Mouse (Mus musculus) frontal cortex, postnatal 14 days (tissue): ENCODE measurements around the gene Slc22a15.

ENCODE experiments used
- DNase-seq, 2 experiments: peaks; one replicate each; pipeline ENCODE4 v3.0.0; 2022; ENCODE audit warnings: low spot score in 2 of 2

The Slc22a15 gene

GRCm38 (mm10) chr3:101916525-101916924 is 7.7 kb downstream of the Slc22a15 start:
- DNase-seq: no peak

- no peak for DNase-seq
Measured at GRCm38 (mm10) chr3:101915048-101915801, 9.0 kb downstream of the Slc22a15 start.

GRCm38 (mm10) chr3:101914266-101914665 is 10.0 kb downstream of the Slc22a15 start:
- DNase-seq: no peak

- no peak for DNase-seq
Measured at GRCm38 (mm10) chr3:101912041-101912440, 12.2 kb downstream of the Slc22a15 start.

GRCm38 (mm10) chr3:101907049-101907448 is 17.2 kb downstream of the Slc22a15 start:
- no peak for DNase-seq

- DNase-seq: no peak
Measured at GRCm38 (mm10) chr3:101904776-101905175, 19.5 kb downstream of the Slc22a15 start.

GRCm38 (mm10) chr3:101903091-101903490 is 21.2 kb downstream of the Slc22a15 start:
- DNase-seq: no peak

GRCm38 (mm10) chr3:101902344-101902743 is 21.9 kb downstream of the Slc22a15 start:
- DNase-seq: no peak

GRCm38 (mm10) chr3:101897377-101897974 is 26.8 kb downstream of the Slc22a15 start:
- no peak for DNase-seq

- peak; percentile 41 to 63 for DNase-seq
Measured at GRCm38 (mm10) chr3:101896893-101897292, 27.4 kb downstream of the Slc22a15 start.

- no peak for DNase-seq
Measured at GRCm38 (mm10) chr3:101895376-101895910, 28.8 kb downstream of the Slc22a15 start.

- DNase-seq: no peak
Measured at GRCm38 (mm10) chr3:101885591-101885990, 38.7 kb downstream of the Slc22a15 start.

- DNase-seq: no peak
Measured at GRCm38 (mm10) chr3:101885041-101885440, 39.2 kb downstream of the Slc22a15 start.

GRCm38 (mm10) chr3:101883902-101884301 is 40.4 kb downstream of the Slc22a15 start:
- no peak for DNase-seq

- no peak for DNase-seq
Measured at GRCm38 (mm10) chr3:101881721-101882120, 42.5 kb downstream of the Slc22a15 start.

GRCm38 (mm10) chr3:101880818-101881217 is 43.4 kb downstream of the Slc22a15 start:
- no peak for DNase-seq

GRCm38 (mm10) chr3:101878136-101878535 is 46.1 kb downstream of the Slc22a15 start:
- no peak for DNase-seq

GRCm38 (mm10) chr3:101876459-101877285 is 47.6 kb downstream of the Slc22a15 start:
- no peak for DNase-seq

- no peak for DNase-seq
Measured at GRCm38 (mm10) chr3:101875258-101875920, 48.9 kb downstream of the Slc22a15 start.

GRCm38 (mm10) chr3:101873061-101873675 is 51.1 kb downstream of the Slc22a15 start:
- no peak for DNase-seq

GRCm38 (mm10) chr3:101871951-101872350 is 52.3 kb downstream of the Slc22a15 start:
- no peak for DNase-seq
